Mouse (Mus musculus): ENCODE measurements around the gene Mfsd12. TPM values are rescaled to one million over a fixed set of nuclear protein-coding genes. Genes with fewer than 3 reads are reported as not detected.

Mfsd12 gene
- polyA plus RNA-seq, 1 experiment from 2014 or later, result 7.8 TPM

DNA sequence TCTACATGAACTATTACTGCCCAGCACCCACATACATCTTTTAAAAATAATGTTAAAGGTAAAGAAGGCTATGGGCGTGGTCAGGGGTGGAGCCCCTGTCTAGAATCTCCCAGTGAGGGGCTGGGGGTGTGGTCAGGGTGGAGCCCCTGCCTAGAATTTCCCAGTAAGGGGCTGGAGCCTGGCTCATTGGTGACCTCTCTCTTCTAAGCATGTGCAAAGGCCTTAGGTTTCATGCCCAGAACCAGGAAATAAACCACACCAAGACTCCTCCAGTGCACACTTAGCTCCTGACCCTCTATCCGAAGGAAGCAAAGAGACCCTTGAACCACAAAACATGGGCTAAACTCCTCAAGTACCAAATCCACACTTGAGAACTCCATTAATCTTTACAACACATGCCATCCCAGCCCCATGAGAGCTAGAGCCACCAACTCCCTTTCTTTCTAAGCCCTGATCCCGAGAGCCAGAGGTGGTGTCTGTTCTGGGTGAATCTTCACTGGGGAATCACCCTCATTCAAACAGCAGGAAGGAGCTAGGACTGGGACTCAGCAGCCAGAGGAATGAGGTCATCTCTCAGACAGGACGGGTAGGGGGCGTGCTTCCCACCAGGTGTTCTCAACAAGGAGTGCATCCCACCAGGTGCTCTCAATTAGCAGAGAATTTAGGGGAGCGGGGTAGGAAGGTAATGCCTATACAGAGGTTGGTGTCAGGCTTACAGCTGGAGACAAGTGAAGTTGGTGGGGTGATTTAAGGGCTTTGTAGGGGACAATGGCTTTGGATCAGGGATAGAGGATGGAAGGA, 19.5 kb downstream of the Mfsd12 start:
- Histone ChIP-seq H3K36me3 (replicated peaks; ENCODE audit: control insufficient read depth, insufficient read depth) (peaks cover 28% of the 10 kb centered on the region), H3K27me3 (ENCODE audit: control insufficient read depth, insufficient read depth, low read length) (no peaks in the 10 kb centered on the region), H3K27ac (no peak overlapping the region), H3K9me3 (ENCODE audit: control insufficient read depth, low read length) (no peaks in the 10 kb centered on the region), H3K4me1 (replicated peaks; ENCODE audit: control insufficient read depth, insufficient read depth, low read length) (peaks cover 24% of the 10 kb centered on the region), H3K4me3 (replicated peaks; ENCODE audit: low read length) (peak overlapping the region; percentile 81), H3K9ac (peak overlapping the region; percentile 90), H3K4me2 (replicated peaks) (peak overlapping the region; percentile 87)
- no peak for ATAC-seq (ENCODE audit: low FRiP score)
- no peak for DNase-seq (ENCODE audit: low spot score)
- WGBS, result 38% methylated on average over 6 of the region's 6 CpGs

DNA sequence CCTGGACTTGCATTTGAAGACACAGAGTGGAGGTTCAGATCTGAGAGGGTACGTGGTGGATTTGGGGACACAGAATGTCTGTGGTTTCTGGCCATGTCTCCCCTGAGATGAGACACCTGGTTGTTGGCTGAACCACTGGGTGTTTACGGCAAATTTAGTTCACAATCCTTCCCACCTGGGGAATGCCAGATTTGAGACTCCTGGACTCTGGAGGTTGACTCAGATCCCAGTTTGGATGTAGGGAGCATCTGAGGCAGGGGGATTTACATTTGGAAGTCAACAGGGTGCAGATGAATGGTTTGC, 20.0 kb downstream of the Mfsd12 start:
- DNase-seq (ENCODE audit: low spot score), result no peak
- Histone ChIP-seq H3K4me1 (replicated peaks; ENCODE audit: control insufficient read depth, insufficient read depth, low read length) (peaks cover 24% of the 10 kb centered on the region), H3K9me3 (ENCODE audit: control insufficient read depth, low read length) (no peaks in the 10 kb centered on the region), H3K36me3 (replicated peaks; ENCODE audit: control insufficient read depth, insufficient read depth) (peaks cover 28% of the 10 kb centered on the region), H3K4me3 (replicated peaks; ENCODE audit: low read length) (peak overlapping the region; percentile 81), H3K27me3 (ENCODE audit: control insufficient read depth, insufficient read depth, low read length) (no peaks in the 10 kb centered on the region), H3K4me2 (replicated peaks) (peak overlapping the region; percentile 87), H3K27ac (no peak overlapping the region), H3K9ac (peak overlapping the region; percentile 90)
- no peak for ATAC-seq (ENCODE audit: low FRiP score)
- WGBS, result 71% methylated on average over 2 of the region's 2 CpGs

DNA sequence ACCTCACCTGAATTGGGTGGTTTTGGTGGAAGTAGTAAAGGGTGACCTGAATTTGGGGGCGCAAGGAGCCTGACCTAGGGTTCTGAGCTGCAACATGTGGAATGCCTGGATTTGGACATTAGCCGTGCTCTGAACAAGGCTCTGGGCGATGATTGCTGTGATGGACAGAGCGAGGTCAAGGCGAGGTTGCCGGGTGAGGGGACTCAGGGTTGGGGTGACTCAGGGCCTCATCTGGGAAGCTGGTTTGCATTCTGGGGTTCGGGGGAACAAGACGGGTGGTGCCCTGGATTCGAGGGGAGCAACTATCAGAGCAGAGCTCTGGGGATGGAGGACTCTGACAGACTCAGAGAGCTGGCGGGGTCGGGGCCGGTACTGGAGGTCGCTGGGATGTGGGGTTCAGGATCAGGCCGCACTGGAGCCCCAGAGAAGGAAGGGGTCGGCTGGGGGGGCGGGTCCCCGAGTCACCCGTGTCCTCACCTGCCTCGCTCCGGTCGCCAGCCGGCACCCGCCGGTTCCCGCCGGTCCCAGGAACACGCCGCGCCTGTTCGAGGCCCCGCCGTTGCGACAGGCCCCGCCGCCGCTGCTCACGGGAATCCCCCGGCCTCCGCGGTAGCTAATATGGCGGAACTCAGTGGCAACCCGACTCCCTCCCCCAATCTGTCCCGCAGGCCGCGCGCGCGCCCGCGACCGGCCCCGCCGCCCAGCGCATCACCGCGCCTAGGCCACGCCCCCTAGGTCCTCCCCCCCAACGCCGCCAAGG, 20.7 kb downstream of the Mfsd12 start, which contains the start of gene Fzr1:
Fzr1 (minus strand) TSS at position 724 of the 760 bp plus-strand sequence.
- peak within 1 kb of the TSS; percentile 76 for H3K27ac ChIP-seq
- peak within 1 kb of the TSS; percentile 81 for H3K4me3 ChIP-seq (replicated peaks; ENCODE audit: low read length)
- ATAC-seq (ENCODE audit: low FRiP score) (peak; percentile 25), DNase-seq (ENCODE audit: low spot score) (no peak)
- peak within 1 kb of the TSS; percentile 90 for H3K9ac ChIP-seq
- 2% methylated on average over 44 of the region's 59 CpGs for WGBS
- no peaks in the 10 kb centered on the region for H3K27me3 ChIP-seq (ENCODE audit: control insufficient read depth, insufficient read depth, low read length)
- H3K4me2 ChIP-seq (replicated peaks), result peak within 1 kb of the TSS; percentile 87
- H3K36me3 ChIP-seq (replicated peaks; ENCODE audit: control insufficient read depth, insufficient read depth), result peaks cover 25% of the 10 kb centered on the region
- no peaks in the 10 kb centered on the region for H3K9me3 ChIP-seq (ENCODE audit: control insufficient read depth, low read length)
- peaks cover 24% of the 10 kb centered on the region for H3K4me1 ChIP-seq (replicated peaks; ENCODE audit: control insufficient read depth, insufficient read depth, low read length)

DNA sequence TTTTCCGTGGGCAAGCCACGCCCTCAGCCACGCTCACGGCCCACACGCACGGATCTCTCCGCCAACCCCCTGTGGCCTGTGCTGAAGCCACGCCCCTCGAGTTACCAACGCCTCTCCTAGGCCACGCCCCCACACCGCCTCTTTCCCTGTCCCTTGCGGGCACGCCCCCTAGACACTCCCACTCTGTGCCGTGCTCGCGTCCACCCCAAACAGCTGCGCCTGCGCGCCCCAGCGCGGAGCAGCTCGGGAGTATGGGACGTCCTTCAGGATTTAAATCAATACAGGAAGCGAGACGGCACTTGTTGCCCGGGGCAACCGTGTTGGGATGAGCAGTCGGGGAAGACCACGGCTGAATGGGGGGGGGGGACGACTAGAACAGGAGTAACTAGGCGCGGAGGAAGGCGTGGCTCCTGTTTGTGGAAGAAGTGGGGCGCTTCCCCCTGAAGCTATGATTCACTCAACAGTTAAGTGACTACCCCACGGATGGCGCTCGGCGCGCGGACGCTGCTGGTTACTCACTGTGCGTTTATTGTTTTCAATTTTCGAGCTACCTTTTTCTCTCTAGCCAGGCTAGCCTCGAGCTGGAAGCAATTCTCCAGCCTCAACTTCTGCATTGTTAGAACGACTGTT, 21.4 kb downstream of the Mfsd12 start:
- H3K27me3 ChIP-seq (ENCODE audit: control insufficient read depth, insufficient read depth, low read length), result no peaks in the 10 kb centered on the region
- peak overlapping the region; percentile 81 for H3K4me3 ChIP-seq (replicated peaks; ENCODE audit: low read length)
- H3K4me1 ChIP-seq (replicated peaks; ENCODE audit: control insufficient read depth, insufficient read depth, low read length), result peaks cover 24% of the 10 kb centered on the region
- peak overlapping the region; percentile 90 for H3K9ac ChIP-seq
- ATAC-seq (ENCODE audit: low FRiP score) (peak; percentile 96), DNase-seq (ENCODE audit: low spot score) (peak; percentile 99)
- H3K36me3 ChIP-seq (replicated peaks; ENCODE audit: control insufficient read depth, insufficient read depth), result peaks cover 20% of the 10 kb centered on the region
- H3K4me2 ChIP-seq (replicated peaks), result peak overlapping the region; percentile 87
- H3K9me3 ChIP-seq (ENCODE audit: control insufficient read depth, low read length), result no peaks in the 10 kb centered on the region
- H3K27ac ChIP-seq, result peak overlapping the region; percentile 74
- under 1% methylated on average over 46 of the region's 46 CpGs for WGBS

DNA sequence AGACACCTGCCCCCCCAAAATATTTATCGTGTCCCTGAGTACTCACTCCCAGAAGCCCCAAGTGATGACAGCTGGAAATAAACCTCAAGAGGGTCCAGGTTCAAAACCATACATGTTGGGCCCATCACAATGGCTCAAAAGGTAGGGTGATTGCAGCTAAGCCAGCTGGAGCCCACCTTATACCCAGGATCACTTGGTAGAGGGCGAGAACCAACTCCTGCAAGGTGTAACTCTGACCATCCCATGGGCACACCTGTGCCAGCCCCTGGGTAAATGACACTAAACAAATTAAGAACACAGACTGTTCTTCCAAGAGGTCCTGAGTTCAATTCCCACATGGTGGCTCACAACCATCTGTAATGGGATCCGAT, 21.9 kb downstream of the Mfsd12 start:
- no peak for DNase-seq (ENCODE audit: low spot score)

DNA sequence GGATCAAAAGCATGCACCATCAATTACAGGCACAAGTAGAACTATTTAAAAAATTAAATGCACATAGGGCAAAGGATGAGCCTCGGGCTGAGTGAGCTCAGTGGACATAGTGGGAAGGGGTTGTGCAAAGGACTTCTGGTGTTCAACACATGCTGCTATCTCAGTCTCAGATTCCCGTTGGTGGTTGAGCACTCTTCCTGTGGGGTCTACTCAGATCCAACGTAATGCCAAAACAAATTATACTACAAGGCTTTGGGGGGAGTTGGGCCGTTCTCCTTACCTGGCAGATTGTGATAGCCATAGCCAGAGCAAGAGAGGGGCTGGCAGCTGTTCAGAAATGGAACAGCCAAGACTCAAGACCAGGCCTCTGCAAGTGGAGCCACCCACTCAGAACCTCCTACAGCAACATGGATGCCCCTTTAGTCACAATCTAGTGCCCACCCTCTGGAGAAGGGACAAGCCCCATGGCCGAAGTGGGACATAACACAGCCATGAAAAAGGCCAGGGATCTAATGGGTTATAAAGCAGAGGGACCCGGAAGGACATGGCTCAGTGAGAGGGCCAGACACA, 22.6 kb downstream of the Mfsd12 start:
- no peak overlapping the region for H3K27ac ChIP-seq
- peaks cover 9% of the 10 kb centered on the region; the same call in 1 of the 2 replicates for H3K36me3 ChIP-seq (replicated peaks; ENCODE audit: control insufficient read depth, insufficient read depth)
- peaks cover 25% of the 10 kb centered on the region for H3K4me1 ChIP-seq (replicated peaks; ENCODE audit: control insufficient read depth, insufficient read depth, low read length)
- DNase-seq (ENCODE audit: low spot score), result no peak
- no peak overlapping the region for H3K4me3 ChIP-seq (replicated peaks; ENCODE audit: low read length)
- ATAC-seq (ENCODE audit: low FRiP score), result no peak
- H3K9me3 ChIP-seq (ENCODE audit: control insufficient read depth, low read length), result no peaks in the 10 kb centered on the region
- WGBS, result 92% methylated on average over 6 of the region's 6 CpGs
- H3K27me3 ChIP-seq (ENCODE audit: control insufficient read depth, insufficient read depth, low read length), result no peaks in the 10 kb centered on the region
- no peak overlapping the region for H3K4me2 ChIP-seq (replicated peaks)
- H3K9ac ChIP-seq, result no peak overlapping the region

More for the DNA sequence above, 21.9 kb downstream of the Mfsd12 start:
- peak overlapping the region; percentile 49 for H3K9ac ChIP-seq
- H3K27me3 ChIP-seq (ENCODE audit: control insufficient read depth, insufficient read depth, low read length), result no peaks in the 10 kb centered on the region
- H3K4me2 ChIP-seq (replicated peaks), result peak overlapping the region; percentile 56
- peak overlapping the region; percentile 74 for H3K27ac ChIP-seq
- 65% methylated on average over 3 of the region's 3 CpGs for WGBS
- no peak for ATAC-seq (ENCODE audit: low FRiP score)
- H3K4me1 ChIP-seq (replicated peaks; ENCODE audit: control insufficient read depth, insufficient read depth, low read length), result peaks cover 24% of the 10 kb centered on the region
- no peaks in the 10 kb centered on the region for H3K9me3 ChIP-seq (ENCODE audit: control insufficient read depth, low read length)
- peak overlapping the region; percentile 81 for H3K4me3 ChIP-seq (replicated peaks; ENCODE audit: low read length)
- H3K36me3 ChIP-seq (replicated peaks; ENCODE audit: control insufficient read depth, insufficient read depth), result peaks cover 15% of the 10 kb centered on the region

DNA sequence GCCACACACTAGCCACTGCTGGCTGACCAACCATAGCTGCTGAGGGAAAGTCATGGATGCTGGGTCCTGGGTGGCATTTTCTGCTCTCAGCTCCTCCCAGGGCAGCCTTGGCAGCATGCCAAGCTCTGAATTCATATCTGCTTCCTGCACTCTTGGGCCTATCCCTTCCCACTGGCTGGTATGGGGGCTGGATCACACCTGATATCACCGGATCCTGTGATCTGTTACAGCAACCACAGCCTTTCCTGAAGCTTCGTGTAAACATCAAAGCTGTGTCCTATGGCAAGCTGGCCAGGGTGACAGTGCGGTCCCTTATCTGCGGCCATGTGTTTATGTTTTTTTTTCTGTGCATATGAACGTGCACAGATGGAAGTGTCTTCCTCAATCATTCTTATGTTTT, 24.7 kb downstream of the Mfsd12 start:
- ATAC-seq (ENCODE audit: low FRiP score), result no peak

DNA sequence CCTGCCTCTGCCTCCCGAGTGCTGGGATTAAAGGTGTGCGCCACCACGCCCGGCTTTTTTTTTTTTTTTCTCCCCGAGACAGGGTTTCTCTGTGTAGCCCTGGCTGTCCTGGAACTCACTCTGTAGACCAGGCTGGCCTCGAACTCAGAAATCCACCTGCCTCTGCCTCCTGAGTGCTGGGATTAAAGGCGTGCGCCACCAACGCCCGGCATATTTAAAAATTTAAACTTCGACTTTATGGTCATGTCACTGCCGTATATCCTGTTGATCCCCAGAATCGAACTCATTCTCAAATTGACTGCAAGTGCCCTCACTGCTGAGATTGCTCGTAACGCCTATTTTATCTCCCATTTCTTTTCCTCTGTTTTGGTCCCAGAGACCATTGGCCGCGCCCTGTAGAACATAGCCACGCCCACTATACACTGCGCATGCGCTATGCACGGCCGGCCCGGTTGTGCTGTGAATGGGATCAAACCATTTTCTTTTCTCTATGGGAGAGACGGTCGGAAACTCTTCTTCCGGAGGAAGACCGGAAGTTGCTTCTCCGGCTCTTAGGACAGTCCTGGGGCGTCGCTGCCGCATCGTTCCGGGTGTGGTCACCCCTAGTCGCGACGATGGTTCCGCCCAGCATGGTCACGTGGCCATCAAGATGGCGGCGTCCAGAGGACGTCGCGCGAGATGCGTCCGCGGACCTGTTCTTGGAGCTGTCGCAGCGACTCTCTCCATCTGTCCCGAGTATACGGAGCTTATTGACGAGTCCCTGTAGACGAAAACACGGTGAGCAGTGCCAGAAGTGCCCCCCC, 26.7 kb downstream of the Mfsd12 start, which contains the start of the genes Dohh and Gm48551:
Dohh (plus strand) TSS at position 627 of the 803 bp plus-strand sequence.
Gm48551 (plus strand) TSS at position 665 of the 803 bp plus-strand sequence.
- Histone ChIP-seq H3K27ac (peak within 1 kb of the TSS; percentile 86), H3K27me3 (ENCODE audit: control insufficient read depth, insufficient read depth, low read length) (no peaks in the 10 kb centered on the region), H3K9ac (peak within 1 kb of the TSS; percentile 83), H3K36me3 (replicated peaks; ENCODE audit: control insufficient read depth, insufficient read depth) (peaks cover 28% of the 10 kb centered on the region), H3K4me3 (replicated peaks; ENCODE audit: low read length) (peak within 1 kb of the TSS; percentile 85), H3K4me1 (replicated peaks; ENCODE audit: control insufficient read depth, insufficient read depth, low read length) (peaks cover 12% of the 10 kb centered on the region), H3K9me3 (ENCODE audit: control insufficient read depth, low read length) (no peaks in the 10 kb centered on the region), H3K4me2 (replicated peaks) (peak within 1 kb of the TSS; percentile 64)
- 4% methylated on average over 50 of the region's 54 CpGs for WGBS
- ATAC-seq (ENCODE audit: low FRiP score) (peak; percentile 94), DNase-seq (ENCODE audit: low spot score) (peak; percentile 100)

More for the DNA sequence above, 24.7 kb downstream of the Mfsd12 start:
- Histone ChIP-seq H3K4me2 (replicated peaks) (no peak overlapping the region), H3K27ac (no peak overlapping the region), H3K36me3 (replicated peaks; ENCODE audit: control insufficient read depth, insufficient read depth) (peaks cover 10% of the 10 kb centered on the region), H3K4me1 (replicated peaks; ENCODE audit: control insufficient read depth, insufficient read depth, low read length) (peaks cover 20% of the 10 kb centered on the region), H3K9ac (no peak overlapping the region), H3K4me3 (replicated peaks; ENCODE audit: low read length) (no peak overlapping the region), H3K27me3 (ENCODE audit: control insufficient read depth, insufficient read depth, low read length) (no peaks in the 10 kb centered on the region), H3K9me3 (ENCODE audit: control insufficient read depth, low read length) (no peaks in the 10 kb centered on the region)
- 88% methylated on average over 5 of the region's 5 CpGs for WGBS
- no peak for DNase-seq (ENCODE audit: low spot score)

All from hindbrain, embryonic 14.5 days (tissue).